Mouse (Mus musculus) urinary bladder, postnatal 10 days (tissue): ENCODE results near the gene Tmcc3.
"Not testable (repeated sequence)": the region's sequence is repeated elsewhere in the genome, so short reads cannot be mapped to it uniquely, and the experiment has no call there.

Experiments used
- DNase-seq: peaks from one replicate; pipeline ENCODE4 v3.0.0; 2022; ENCODE audit warnings: low spot score

The Tmcc3 gene

GRCm38 (mm10) chr10:94575958-94576357 lies 264.2 kb downstream of the Tmcc3 start:
- DNase-seq = no peak

- no peak for DNase-seq
These were observed 267.1 kb downstream of the Tmcc3 start for GRCm38 (mm10) chr10:94578870-94579269.

GRCm38 (mm10) chr10:94581384-94581783 lies 269.6 kb downstream of the Tmcc3 start:
- DNase-seq = no peak

- DNase-seq = no peak
These were observed 272.0 kb downstream of the Tmcc3 start for GRCm38 (mm10) chr10:94583714-94584113.

- no peak for DNase-seq
These were observed 273.2 kb downstream of the Tmcc3 start for GRCm38 (mm10) chr10:94584851-94585359.

GRCm38 (mm10) chr10:94585819-94586218 lies 274.1 kb downstream of the Tmcc3 start:
- DNase-seq = no peak

GRCm38 (mm10) chr10:94588976-94589375 lies 277.2 kb downstream of the Tmcc3 start:
- DNase-seq = no peak

- no peak for DNase-seq
These were observed 284.0 kb downstream of the Tmcc3 start for GRCm38 (mm10) chr10:94595705-94596104.

GRCm38 (mm10) chr10:94599846-94600245 lies 288.1 kb downstream of the Tmcc3 start:
- not testable (repeated sequence) for DNase-seq

- no peak for DNase-seq
These were observed 289.3 kb downstream of the Tmcc3 start for GRCm38 (mm10) chr10:94601034-94601433.

- DNase-seq = no peak
These were observed 293.7 kb downstream of the Tmcc3 start for GRCm38 (mm10) chr10:94605491-94605890.

- no peak for DNase-seq
These were observed 297.6 kb downstream of the Tmcc3 start for GRCm38 (mm10) chr10:94609309-94609777.

- DNase-seq = no peak
These were observed 299.6 kb downstream of the Tmcc3 start for GRCm38 (mm10) chr10:94611228-94611968.

- DNase-seq = no peak
These were observed 300.3 kb downstream of the Tmcc3 start for GRCm38 (mm10) chr10:94611969-94612440.

GRCm38 (mm10) chr10:94619586-94619985 lies 307.8 kb downstream of the Tmcc3 start:
- no peak for DNase-seq

GRCm38 (mm10) chr10:94620561-94620960 lies 308.8 kb downstream of the Tmcc3 start:
- DNase-seq = no peak

- no peak for DNase-seq
These were observed 309.9 kb downstream of the Tmcc3 start for GRCm38 (mm10) chr10:94621420-94622225.

- DNase-seq = no peak
These were observed 310.5 kb downstream of the Tmcc3 start for GRCm38 (mm10) chr10:94622281-94622680.

GRCm38 (mm10) chr10:94622828-94623227 lies 311.1 kb downstream of the Tmcc3 start:
- no peak for DNase-seq

- peak; percentile 42 for DNase-seq
These were observed 311.9 kb downstream of the Tmcc3 start for GRCm38 (mm10) chr10:94623617-94624016.

GRCm38 (mm10) chr10:94625036-94625435 lies 313.3 kb downstream of the Tmcc3 start:
- DNase-seq = no peak

- DNase-seq = no peak
These were observed 313.9 kb downstream of the Tmcc3 start for GRCm38 (mm10) chr10:94625606-94626005.

- no peak for DNase-seq
These were observed 319.1 kb downstream of the Tmcc3 start for GRCm38 (mm10) chr10:94630771-94631280.
